Mouse (Mus musculus): ENCODE measurements around the gene Dusp22.

DNA sequence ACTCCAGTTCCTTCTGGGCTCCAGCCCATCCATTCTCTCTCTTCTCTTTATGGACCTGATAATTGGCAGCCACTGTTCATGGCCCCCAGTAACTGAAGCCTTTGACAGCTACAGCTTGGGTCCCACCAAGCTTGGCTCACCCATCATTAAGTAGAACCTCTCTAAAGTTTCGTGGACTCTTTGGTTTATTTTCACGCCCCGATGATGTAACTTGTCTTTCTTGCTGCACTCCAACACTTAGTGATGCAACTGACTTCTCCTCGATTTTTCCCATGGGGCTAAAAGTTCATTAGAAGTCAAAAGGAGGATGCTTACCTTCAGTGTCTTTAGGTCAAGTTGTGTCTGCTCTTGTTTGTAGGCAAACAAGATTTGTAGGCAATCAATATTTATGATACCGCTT lies 10.6 kb upstream of the Dusp22 start:
- TF ChIP-seq CTCF (IDR thresholded peaks at IDR 0.05; ENCODE audit: extremely low read depth, insufficient read length, insufficient replicate concordance, low read depth, low read length) (no peak), POLR2A (IDR thresholded peaks at IDR 0.05; ENCODE audit: low read depth, low read length) (no peak)

Data from small intestine, adult 2 months (tissue).